Comparison of ENCODE assay signal across 8 mouse cellular contexts in genomic region chr2:116971666-116972613, GRCm38 (mm10).
DNase-seq lines count a peak whose midpoint lies in the region; ATAC-seq and TF ChIP-seq lines count a peak whose summit lies in the region.

No protein-coding gene starts in this region.

- WGBS in forebrain, embryonic 15.5 days, result 8% methylated on average over 9 of the region's 9 CpGs
- WGBS in liver, postnatal 0 days (ENCODE audit: insufficient replicate concordance), result 14% methylated on average over 9 of the region's 9 CpGs
- 8% methylated on average over 9 of the region's 9 CpGs for WGBS in neural tube, embryonic 12.5 days

- H3K4me3 ChIP-seq in forebrain, embryonic 15.5 days, result no peak overlapping the region
- H3K4me3 ChIP-seq in liver, postnatal 0 days (ENCODE audit: low read depth, low read length), result no peak overlapping the region
- 0 out of 2 replicates have a peak overlapping the region, but pooled peaks have one; percentile 1 for H3K4me3 ChIP-seq in neural tube, embryonic 12.5 days

- H3K27me3 ChIP-seq in forebrain, embryonic 15.5 days, result no peaks in the 10 kb centered on the region
- peaks cover 8% of the 10 kb centered on the region; the same call in 1 of the 2 replicates for H3K27me3 ChIP-seq in liver, postnatal 0 days (ENCODE audit: insufficient read depth, low read length)
- H3K27me3 ChIP-seq in neural tube, embryonic 12.5 days (replicated peaks), result no peaks in the 10 kb centered on the region

- peak; percentile 63 for DNase-seq in adrenal gland, adult 2 months
- no peak for DNase-seq in adrenal gland, adult 18-20 months (ENCODE audit: low spot score in 2 of 2)
- DNase-seq in Muller cell, postnatal 12 days (ENCODE audit: inconsistent ontology term), result peak; percentile 80
- DNase-seq in hindlimb bud, embryonic 11.5 days (ENCODE audit: extremely low spot score, low read depth, low spot score), result peak; percentile 85
- DNase-seq in liver, postnatal 0 days, result no peak
- DNase-seq in cerebellum, postnatal 14 days, result no peak

- 0 out of 2 replicates have a peak overlapping the region, but pooled peaks have one; percentile 17 for H3K27ac ChIP-seq in forebrain, embryonic 15.5 days (replicated peaks)
- H3K27ac ChIP-seq in liver, postnatal 0 days (ENCODE audit: low read depth), result peak overlapping the region; percentile 52
- H3K27ac ChIP-seq in neural tube, embryonic 12.5 days, result no peak overlapping the region; the same call in 1 of the 2 replicates

- H3K4me1 ChIP-seq in forebrain, embryonic 15.5 days, result peaks cover 37% of the 10 kb centered on the region
- H3K4me1 ChIP-seq in liver, postnatal 0 days (ENCODE audit: insufficient read depth), result peaks cover 2% of the 10 kb centered on the region; the same call in 1 of the 2 replicates
- peaks cover 36% of the 10 kb centered on the region for H3K4me1 ChIP-seq in neural tube, embryonic 12.5 days

- no peaks in the 10 kb centered on the region for H3K36me3 ChIP-seq in forebrain, embryonic 15.5 days
- no peaks in the 10 kb centered on the region for H3K36me3 ChIP-seq in liver, postnatal 0 days (replicated peaks; ENCODE audit: insufficient read depth, low read length)
- no peaks in the 10 kb centered on the region for H3K36me3 ChIP-seq in neural tube, embryonic 12.5 days

- H3K9ac ChIP-seq in forebrain, embryonic 15.5 days (replicated peaks), result no peak overlapping the region
- no peak overlapping the region for H3K9ac ChIP-seq in liver, postnatal 0 days (replicated peaks)
- peak overlapping the region; percentile 22; the same call in 1 of the 2 replicates for H3K9ac ChIP-seq in neural tube, embryonic 12.5 days

- H3K9me3 ChIP-seq in forebrain, embryonic 15.5 days, result no peaks in the 10 kb centered on the region
- H3K9me3 ChIP-seq in liver, postnatal 0 days (ENCODE audit: low read length), result no peaks in the 10 kb centered on the region
- no peaks in the 10 kb centered on the region for H3K9me3 ChIP-seq in neural tube, embryonic 12.5 days

- TF ChIP-seq EP300 in liver, postnatal 0 days (IDR thresholded peaks at IDR 0.05; ENCODE audit: low read depth), result peak; percentile 22; the same call in 1 of the 2 replicates

- no peak for ATAC-seq in forebrain, embryonic 15.5 days (replicated peaks)
- peak; percentile 38; the same call in 1 of the 2 replicates for ATAC-seq in liver, postnatal 0 days
- ATAC-seq in neural tube, embryonic 12.5 days (ENCODE audit: low FRiP score, low read depth), result no peak

- TF ChIP-seq CTCF in liver, postnatal 0 days (IDR thresholded peaks at IDR 0.05; ENCODE audit: low read depth), result no peak

- H3K4me2 ChIP-seq in forebrain, embryonic 15.5 days (replicated peaks), result peak overlapping the region; percentile 25
- H3K4me2 ChIP-seq in liver, postnatal 0 days (ENCODE audit: low read depth, low read length), result peak overlapping the region; percentile 48
- peak overlapping the region; percentile 48 for H3K4me2 ChIP-seq in neural tube, embryonic 12.5 days (replicated peaks)

Comparison
In these comparisons a context has a peak if more than half of its experiments do, and no peak if none do; other contexts are left out.
1. DNase-seq: peak in adrenal gland, adult 2 months (single experiment), Muller cell, postnatal 12 days (single experiment) and hindlimb bud, embryonic 11.5 days (single experiment); none in adrenal gland, adult 18-20 months (0 of 2), liver, postnatal 0 days (single experiment) and cerebellum, postnatal 14 days (0 of 2).
2. Peak in every context shown above with its lines, with median percentiles within 50 percentile points of each other: H3K4me2 ChIP-seq.